Mouse (Mus musculus): ENCODE data around the gene Tas1r1. TPM values are rescaled to one million over a fixed set of nuclear protein-coding genes. Genes with fewer than 3 reads are reported as not detected.
"Not testable (repeated sequence)": the region's sequence is repeated elsewhere in the genome, so short reads cannot be mapped to it uniquely, and the experiment has no call there.

The Tas1r1 gene
- total RNA-seq, 2 experiments from 2014 or later, result 0.49 to 0.54 TPM

DNA sequence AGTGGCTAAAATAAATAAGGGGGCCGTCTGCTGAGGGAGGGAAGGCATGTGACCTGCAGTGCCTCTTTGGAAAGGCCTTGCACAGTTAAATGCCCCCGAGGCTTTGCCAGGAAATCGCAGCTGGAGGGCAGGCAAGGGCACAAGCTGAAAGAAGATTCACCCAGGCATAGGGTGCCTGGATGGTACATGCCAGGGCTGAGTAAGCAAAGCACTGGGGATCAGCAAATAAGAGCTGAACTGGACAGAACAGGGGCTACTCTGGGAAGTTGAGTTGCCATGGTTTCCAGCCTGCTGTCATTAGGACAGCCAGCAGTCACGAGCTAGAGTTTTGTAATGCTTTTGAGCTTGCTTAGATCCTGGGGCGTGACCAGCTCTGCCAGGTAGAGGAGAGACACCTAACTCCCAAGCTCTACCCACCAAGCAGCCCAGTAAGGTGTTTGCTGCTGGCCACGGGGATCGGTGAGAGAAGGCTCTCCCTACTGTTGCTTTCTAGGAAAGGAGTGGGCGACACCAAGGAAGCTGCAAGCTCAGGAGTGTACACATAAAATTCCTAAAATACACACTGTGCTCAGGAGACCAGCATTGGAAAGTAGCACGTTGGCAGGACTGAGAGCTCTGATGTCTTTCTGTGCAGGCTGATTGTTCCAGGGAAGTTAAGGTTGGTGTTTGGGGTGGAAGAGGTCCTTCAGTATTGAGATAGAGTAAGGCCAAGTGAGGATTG, 24.2 kb upstream of the Tas1r1 start:
- DNase-seq (ENCODE audit: extremely low spot score in 1 of 2, low spot score in 1 of 2), result no peak

GRCm38 (mm10) chr4:152044609-152045008, 6.2 kb upstream of the Tas1r1 start:
- DNase-seq (ENCODE audit: extremely low spot score in 1 of 2, low spot score in 1 of 2), result no peak

GRCm38 (mm10) chr4:152043171-152043570, 4.8 kb upstream of the Tas1r1 start:
- no peak for DNase-seq (ENCODE audit: extremely low spot score in 1 of 2, low spot score in 1 of 2)

- DNase-seq (ENCODE audit: extremely low spot score in 1 of 2, low spot score in 1 of 2), result no peak
These were observed 3.7 kb upstream of the Tas1r1 start for GRCm38 (mm10) chr4:152041924-152042641.

DNA sequence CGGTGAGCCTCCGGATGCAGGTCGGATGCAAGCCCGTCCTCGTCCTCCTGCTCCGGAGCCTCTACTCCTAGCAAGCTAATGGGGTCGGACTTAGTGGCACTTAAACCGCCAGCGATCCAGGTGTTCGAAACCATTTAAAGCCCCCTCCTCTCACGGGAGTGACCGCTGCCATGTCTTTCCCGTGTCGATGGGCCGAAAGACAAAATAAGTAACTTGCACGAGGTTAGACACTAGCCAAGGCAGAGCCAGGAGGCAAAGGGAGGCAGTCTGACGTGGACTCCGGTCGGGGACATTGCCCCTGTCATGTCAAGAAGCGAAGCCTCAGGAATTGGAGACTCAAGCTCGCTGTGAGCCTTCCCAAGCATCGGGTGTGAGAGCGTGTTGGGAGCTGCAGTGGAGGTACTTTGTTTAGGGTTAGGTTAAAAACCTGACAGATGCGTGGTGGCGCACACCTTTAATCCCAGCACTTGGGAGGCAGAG, 1.5 kb upstream of the Tas1r1 start:
- DNase-seq (ENCODE audit: extremely low spot score in 1 of 2, low spot score in 1 of 2), result no peak

GRCm38 (mm10) chr4:152038985-152039830, 840 bp upstream of the Tas1r1 start, which contains the start of gene Nol9:
TSS of gene Nol9 (plus strand) at chr4:152039321.
- DNase-seq (ENCODE audit: extremely low spot score in 1 of 2, low spot score in 1 of 2), result peak; percentile 95 to 97

- not testable (repeated sequence) for DNase-seq (ENCODE audit: extremely low spot score in 1 of 2, low spot score in 1 of 2)
These were observed 1.9 kb downstream of the Tas1r1 start for GRCm38 (mm10) chr4:152036464-152036863.

GRCm38 (mm10) chr4:152032922-152033321, 5.4 kb downstream of the Tas1r1 start:
- DNase-seq (ENCODE audit: extremely low spot score in 1 of 2, low spot score in 1 of 2), result no peak

DNA sequence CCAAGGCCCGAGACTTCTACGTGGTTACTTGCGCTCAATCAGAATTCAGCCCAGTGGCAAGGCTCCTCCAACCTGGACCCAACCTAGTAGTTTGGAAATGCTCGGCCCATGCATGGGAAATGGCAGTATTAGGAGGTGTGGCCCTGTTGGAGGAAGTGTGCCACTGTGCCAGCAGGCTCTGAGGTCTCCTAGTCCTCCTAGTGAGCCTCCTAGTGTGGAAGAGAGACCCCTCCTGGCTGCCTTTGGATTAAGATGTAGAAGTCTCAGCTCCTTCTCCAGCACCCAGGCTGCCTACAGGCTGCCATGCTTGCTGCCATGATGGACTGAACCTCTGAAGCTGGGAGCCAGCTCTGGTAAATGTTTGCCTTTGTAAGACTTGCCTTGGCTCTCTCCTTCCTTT, 8.4 kb downstream of the Tas1r1 start:
- DNase-seq (ENCODE audit: extremely low spot score in 1 of 2, low spot score in 1 of 2), result no peak

- no peak for DNase-seq (ENCODE audit: extremely low spot score in 1 of 2, low spot score in 1 of 2)
These were observed 9.3 kb downstream of the Tas1r1 start for GRCm38 (mm10) chr4:152029087-152029486.

DNA sequence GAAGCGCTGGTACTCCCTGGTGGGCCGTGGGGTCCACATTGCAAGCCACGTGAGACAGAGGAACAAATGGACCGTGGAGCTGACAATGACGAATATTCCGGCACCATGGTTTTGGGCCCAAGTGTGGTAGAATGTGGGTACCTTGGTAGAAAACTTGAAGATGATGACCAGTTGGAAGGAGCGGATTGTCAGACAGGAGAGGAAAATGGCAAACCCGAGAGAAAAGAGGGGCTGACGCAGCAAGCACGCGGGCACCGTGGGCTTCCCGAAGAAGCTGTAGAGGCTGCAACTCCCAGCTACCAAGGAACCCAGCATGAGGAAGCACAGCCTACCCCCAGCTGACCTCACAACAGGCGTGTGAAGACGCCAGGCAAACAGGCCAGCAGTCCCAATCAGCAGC, 9.9 kb downstream of the Tas1r1 start:
- no peak for DNase-seq (ENCODE audit: extremely low spot score in 1 of 2, low spot score in 1 of 2)

- DNase-seq (ENCODE audit: extremely low spot score in 1 of 2, low spot score in 1 of 2), result peak; percentile 84 to 85
These were observed 10.8 kb downstream of the Tas1r1 start, which contains the start of gene Zbtb48 for GRCm38 (mm10) chr4:152027524-152027923. TSS of gene Zbtb48 (minus strand) at chr4:152027671.

DNA sequence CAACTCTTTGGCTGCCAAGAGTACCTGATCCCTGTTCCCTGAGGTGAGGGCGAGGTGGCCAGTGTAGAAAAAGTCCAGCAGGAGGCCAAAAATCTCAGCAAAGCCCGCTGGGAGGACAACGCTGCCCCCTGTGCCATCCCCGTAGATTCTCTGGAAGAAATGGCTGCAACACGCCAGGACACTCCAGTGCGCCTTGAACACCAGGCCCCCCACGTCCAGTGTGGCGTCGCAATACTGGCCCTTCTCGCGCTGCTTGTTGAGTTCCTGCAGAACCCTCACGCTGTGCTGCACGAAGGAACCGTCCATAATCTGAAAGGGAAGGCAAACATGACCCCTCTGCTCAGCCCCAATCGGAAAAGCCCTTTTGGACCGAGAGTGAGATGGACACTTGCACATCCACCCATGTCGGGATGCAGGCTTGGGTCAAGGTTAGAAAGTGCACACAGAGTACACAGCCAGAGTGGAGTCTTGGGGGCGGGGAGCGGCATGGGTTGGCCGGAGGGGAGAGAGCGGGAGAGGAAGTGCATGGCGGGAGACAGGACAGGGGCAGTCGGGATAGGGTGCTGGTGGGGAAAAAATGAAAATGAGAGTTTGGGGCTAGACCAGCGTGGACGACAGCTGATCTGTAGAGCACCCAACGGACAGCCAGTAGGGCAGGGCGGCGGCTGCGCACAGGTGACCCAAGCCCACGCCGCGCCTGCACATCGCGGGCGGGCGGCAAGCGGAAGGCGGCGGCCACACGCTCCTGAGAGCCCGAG, 11.4 kb downstream of the Tas1r1 start:
- no peak for DNase-seq (ENCODE audit: extremely low spot score in 1 of 2, low spot score in 1 of 2)

- DNase-seq (ENCODE audit: extremely low spot score in 1 of 2, low spot score in 1 of 2), result no peak
These were observed 13.8 kb downstream of the Tas1r1 start for GRCm38 (mm10) chr4:152024525-152024924.

- DNase-seq (ENCODE audit: extremely low spot score in 1 of 2, low spot score in 1 of 2), result no peak
These were observed 15.9 kb downstream of the Tas1r1 start for GRCm38 (mm10) chr4:152022506-152022905.

GRCm38 (mm10) chr4:152021568-152022097, 16.7 kb downstream of the Tas1r1 start:
- DNase-seq (ENCODE audit: extremely low spot score in 1 of 2, low spot score in 1 of 2), result no peak

GRCm38 (mm10) chr4:152020024-152020423, 18.3 kb downstream of the Tas1r1 start:
- DNase-seq (ENCODE audit: extremely low spot score in 1 of 2, low spot score in 1 of 2), result no peak

GRCm38 (mm10) chr4:152019073-152019472, 19.3 kb downstream of the Tas1r1 start:
- no peak for DNase-seq (ENCODE audit: extremely low spot score in 1 of 2, low spot score in 1 of 2)

DNA sequence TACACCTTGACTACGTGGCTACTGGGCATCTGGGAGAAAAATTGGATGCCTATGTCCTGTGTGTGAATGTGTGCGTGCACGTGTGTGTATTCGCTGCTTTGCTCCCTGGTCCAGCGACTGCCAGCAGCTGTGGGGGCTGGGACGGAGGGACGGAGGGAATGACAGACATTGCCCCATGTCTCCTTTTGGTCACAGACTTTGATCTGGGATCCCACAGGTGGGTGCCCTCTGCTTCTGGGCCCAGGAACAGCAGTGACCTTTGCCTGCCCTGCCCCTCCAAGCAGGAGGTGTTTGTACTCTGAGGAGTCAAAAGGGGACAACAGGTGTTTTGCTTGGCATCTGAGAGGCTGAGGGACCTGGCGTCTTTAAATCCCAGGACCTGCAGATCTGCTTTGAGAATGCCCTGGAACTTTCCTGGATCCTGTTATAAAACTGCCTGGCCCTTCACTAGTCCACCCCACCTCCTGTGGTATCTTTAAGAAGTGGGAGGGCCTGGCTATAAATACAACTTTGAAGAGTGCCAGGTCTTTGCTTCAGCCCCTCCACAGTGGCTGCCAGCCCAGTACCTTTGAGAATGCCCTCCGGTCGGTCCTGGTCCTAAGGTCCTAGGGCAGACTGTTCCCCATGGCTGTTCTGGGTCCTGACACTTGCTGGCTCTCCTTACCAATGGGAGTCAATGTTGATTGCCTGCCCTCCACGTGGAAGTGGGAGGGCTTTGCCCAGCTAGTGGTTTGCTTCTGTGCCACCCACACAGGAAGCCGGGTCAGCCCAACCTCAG, 25.1 kb downstream of the Tas1r1 start:
- DNase-seq (ENCODE audit: extremely low spot score in 1 of 2, low spot score in 1 of 2), result no peak

All from layer of hippocampus, postnatal 25 days (tissue).